Mouse (Mus musculus) erythroblast, embryonic 14.5 days (primary cell): ENCODE measurements around the gene Slfn8.

Experiments used
- GATA1 ChIP-seq: IDR thresholded peaks from 2 replicates; pipeline ENCODE4 v1.6.1; 2012; ENCODE audit warnings: low read length, inconsistent platforms, mixed read lengths
- TAL1 ChIP-seq: IDR thresholded peaks from 3 replicates; pipeline ENCODE4 v1.6.1; 2012; ENCODE audit warnings: low read length, inconsistent platforms, mixed read lengths

DNA sequence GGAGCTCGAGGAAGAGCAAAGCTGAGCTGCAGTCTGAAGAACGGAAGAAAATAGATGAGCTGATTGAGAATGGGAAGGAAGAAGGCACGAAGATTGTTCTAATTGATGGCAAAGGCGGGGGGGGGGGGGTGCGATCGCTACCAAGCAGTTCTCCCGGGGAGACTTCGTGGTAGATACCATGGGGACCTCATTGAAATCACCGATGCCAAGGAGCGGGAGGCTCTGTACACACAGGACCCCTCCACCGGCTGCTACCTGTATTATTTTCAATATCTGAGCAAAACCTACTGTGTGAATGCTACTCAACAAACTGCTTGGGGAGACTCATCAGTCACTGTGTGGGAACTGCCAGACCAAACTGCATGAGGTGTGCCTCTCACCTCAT, 49.0 kb downstream of the Slfn8 start:
- TF ChIP-seq TAL1 = no peak
- no peak for TF ChIP-seq GATA1
